11 mouse cellular contexts compared by ENCODE assay signal in the genomic region with DNA sequence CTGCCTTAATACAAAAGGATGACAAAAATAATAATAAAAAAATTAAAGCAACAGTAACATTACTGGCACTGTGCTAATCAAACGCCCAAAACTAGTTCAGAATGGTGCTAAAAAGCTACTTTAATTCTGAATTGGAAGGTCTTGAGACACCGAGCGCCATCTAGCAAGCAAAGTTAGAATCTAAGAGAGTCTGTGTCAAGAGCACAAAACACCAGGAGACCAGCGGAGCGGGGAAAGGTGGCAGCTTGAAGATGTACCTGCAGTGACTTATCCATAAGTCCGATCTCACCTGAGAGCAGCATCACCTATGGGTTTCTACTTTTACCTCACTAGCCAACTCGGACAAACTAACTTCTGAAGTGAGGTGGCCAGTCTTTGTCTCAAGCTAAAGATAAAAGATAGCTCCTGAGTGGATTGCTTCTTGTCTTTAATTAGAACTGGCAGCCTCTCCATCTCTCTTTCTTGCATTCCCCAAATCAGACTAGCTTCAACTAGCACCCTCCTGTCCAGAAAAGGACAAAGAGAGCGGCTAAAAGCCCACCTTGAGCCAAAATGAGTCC. TPM values are rescaled to one million over a fixed set of nuclear protein-coding genes. Genes with fewer than 3 reads are reported as not detected.
DNase-seq lines count a peak whose midpoint lies in the region; ATAC-seq and TF ChIP-seq lines count a peak whose summit lies in the region.
"Had no signal": no experiment of that assay in that cellular context is flagged by ENCODE, and none has a peak within 500 bp of the region (broad histone marks: within the 10 kb centered on the region; RNA-seq: fewer than 3 reads in every experiment).

No protein-coding gene starts in this region.

- no peaks in the 10 kb centered on the region for H3K9me3 ChIP-seq in liver, embryonic 12.5 days (replicated peaks)
- H3K9me3 ChIP-seq in forebrain, embryonic 15.5 days: no peaks in the 10 kb centered on the region
- H3K9me3 ChIP-seq in midbrain, embryonic 15.5 days: no peaks in the 10 kb centered on the region
- no peaks in the 10 kb centered on the region for H3K9me3 ChIP-seq in intestine, embryonic 16.5 days (ENCODE audit: control insufficient read depth, low read length)
- H3K9me3 ChIP-seq: heart, embryonic 13.5 days had no signal

- no peaks in the 10 kb centered on the region for H3K36me3 ChIP-seq in liver, adult 2 months (ENCODE audit: control insufficient read depth, insufficient read depth, low read length)
- H3K36me3 ChIP-seq in liver, embryonic 12.5 days: no peaks in the 10 kb centered on the region
- H3K36me3 ChIP-seq in forebrain, embryonic 15.5 days: no peaks in the 10 kb centered on the region
- H3K36me3 ChIP-seq in midbrain, embryonic 15.5 days (replicated peaks): no peaks in the 10 kb centered on the region
- H3K36me3 ChIP-seq in intestine, embryonic 16.5 days (ENCODE audit: control insufficient read depth, insufficient read depth, low read length): no peaks in the 10 kb centered on the region
- H3K36me3 ChIP-seq: heart, embryonic 13.5 days had no signal

- no peaks in the 10 kb centered on the region for H3K79me2 ChIP-seq in liver, adult 2 months (ENCODE audit: control insufficient read depth, insufficient read depth, low read length)

- no peak overlapping the region for H3K4me3 ChIP-seq in cerebellum, adult 2 months (replicated peaks; ENCODE audit: insufficient read depth, low read depth, low read length)
- H3K4me3 ChIP-seq in liver, adult 2 months (ENCODE audit: insufficient read depth, low read depth, low read length): no peak overlapping the region
- H3K4me3 ChIP-seq in liver, embryonic 12.5 days: no peak overlapping the region
- H3K4me3 ChIP-seq in forebrain, embryonic 15.5 days: peak overlapping the region; percentile 21
- peak overlapping the region; percentile 15; the same call in 1 of the 2 replicates for H3K4me3 ChIP-seq in midbrain, embryonic 15.5 days
- no peak overlapping the region for H3K4me3 ChIP-seq in intestine, embryonic 16.5 days (ENCODE audit: low read length)
- H3K4me3 ChIP-seq: heart, embryonic 13.5 days had no signal

- peak in 1 of 2 experiments; percentile 54 for DNase-seq in cerebellum, adult 2 months
- DNase-seq in cerebellum, adult 11-12 months: no peak
- peak; percentile 28 for DNase-seq in liver, adult 2 months (ENCODE audit: extremely low read depth, low read depth, low spot score)
- no peak for DNase-seq in adrenal gland, postnatal 14 days

- H3K4me2 ChIP-seq in liver, embryonic 12.5 days: no peak overlapping the region
- peak overlapping the region; percentile 15 for H3K4me2 ChIP-seq in forebrain, embryonic 15.5 days (replicated peaks)
- peak overlapping the region; percentile 34 for H3K4me2 ChIP-seq in midbrain, embryonic 15.5 days
- no peak overlapping the region for H3K4me2 ChIP-seq in intestine, embryonic 16.5 days (ENCODE audit: low read depth, low read length)
- H3K4me2 ChIP-seq: heart, embryonic 13.5 days; liver, embryonic 11.5 days had no signal

- TF ChIP-seq CTCF in cerebellum, adult 2 months (IDR thresholded peaks at IDR 0.05; ENCODE audit: borderline replicate concordance, insufficient read depth, low read depth, low read length): peak; percentile 30; the same call in 1 of the 2 replicates
- 0 out of 2 replicates have a peak, but pooled peaks have one; percentile 18 for TF ChIP-seq CTCF in liver, adult 2 months (IDR thresholded peaks at IDR 0.05; ENCODE audit: low read depth, low read length)

- peaks cover 1% of the 10 kb centered on the region; the same call in 1 of the 2 replicates for H3K27me3 ChIP-seq in cerebellum, adult 2 months (ENCODE audit: control insufficient read depth, insufficient read depth, low read length)
- peaks cover 13% of the 10 kb centered on the region for H3K27me3 ChIP-seq in liver, adult 2 months (ENCODE audit: control insufficient read depth, insufficient read depth, low read length)
- peaks cover 81% of the 10 kb centered on the region for H3K27me3 ChIP-seq in liver, embryonic 12.5 days (replicated peaks)
- H3K27me3 ChIP-seq in forebrain, embryonic 15.5 days: peaks cover 47% of the 10 kb centered on the region
- peaks cover 50% of the 10 kb centered on the region for H3K27me3 ChIP-seq in midbrain, embryonic 15.5 days (replicated peaks)
- H3K27me3 ChIP-seq in intestine, embryonic 16.5 days (replicated peaks; ENCODE audit: control insufficient read depth, insufficient read depth, low read length): peaks cover 55% of the 10 kb centered on the region

- H3K9ac ChIP-seq in liver, adult 2 months (ENCODE audit: low read depth, low read length): no peak overlapping the region
- H3K9ac ChIP-seq in liver, embryonic 12.5 days: no peak overlapping the region
- H3K9ac ChIP-seq in forebrain, embryonic 15.5 days (replicated peaks): peak overlapping the region; percentile 37
- H3K9ac ChIP-seq in midbrain, embryonic 15.5 days: peak overlapping the region; percentile 4; the same call in 1 of the 2 replicates
- H3K9ac ChIP-seq in intestine, embryonic 16.5 days (ENCODE audit: low read depth, low read length): no peak overlapping the region
- H3K9ac ChIP-seq: heart, embryonic 13.5 days had no signal

- no peak overlapping the region for H3K27ac ChIP-seq in cerebellum, adult 2 months (ENCODE audit: insufficient read depth, low read length)
- no peak overlapping the region for H3K27ac ChIP-seq in liver, adult 2 months (replicated peaks; ENCODE audit: insufficient read depth, low read depth, low read length)
- H3K27ac ChIP-seq in liver, embryonic 12.5 days: no peak overlapping the region
- H3K27ac ChIP-seq in forebrain, embryonic 15.5 days (replicated peaks): peak overlapping the region; percentile 82
- H3K27ac ChIP-seq in midbrain, embryonic 15.5 days: peak overlapping the region; percentile 62
- no peak overlapping the region for H3K27ac ChIP-seq in intestine, embryonic 16.5 days (ENCODE audit: low read length)
- H3K27ac ChIP-seq: heart, embryonic 13.5 days had no signal

- no peak for TF ChIP-seq POLR2A in cerebellum, adult 2 months (IDR thresholded peaks at IDR 0.05; ENCODE audit: borderline replicate concordance, insufficient read depth, low read length)
- TF ChIP-seq POLR2A in liver, adult 2 months (IDR thresholded peaks at IDR 0.05; ENCODE audit: extremely low read depth, insufficient read depth, low read length): no peak

- H3K4me1 ChIP-seq in cerebellum, adult 2 months (ENCODE audit: control insufficient read depth, insufficient read depth, low read length): no peaks in the 10 kb centered on the region
- H3K4me1 ChIP-seq in liver, adult 2 months (ENCODE audit: control insufficient read depth, insufficient read depth, low read length): no peaks in the 10 kb centered on the region
- H3K4me1 ChIP-seq in liver, embryonic 12.5 days: no peaks in the 10 kb centered on the region
- peaks cover 20% of the 10 kb centered on the region for H3K4me1 ChIP-seq in forebrain, embryonic 15.5 days
- peaks cover 16% of the 10 kb centered on the region for H3K4me1 ChIP-seq in midbrain, embryonic 15.5 days
- peaks cover 5% of the 10 kb centered on the region; the same call in 1 of the 2 replicates for H3K4me1 ChIP-seq in intestine, embryonic 16.5 days (ENCODE audit: control insufficient read depth, insufficient read depth, low read length)

- ATAC-seq in liver, embryonic 12.5 days: no peak
- peak; percentile 30 for ATAC-seq in forebrain, embryonic 15.5 days (replicated peaks)
- peak; percentile 49; the same call in 1 of the 2 replicates for ATAC-seq in midbrain, embryonic 15.5 days (replicated peaks)
- no peak for ATAC-seq in intestine, embryonic 16.5 days

- WGBS in cerebellum, adult 2 months: 15% methylated on average over 8 of the region's 8 CpGs
- WGBS in liver, adult 2 months: 5% methylated on average over 8 of the region's 8 CpGs
- 4% methylated on average over 8 of the region's 8 CpGs for WGBS in liver, embryonic 12.5 days (ENCODE audit: insufficient replicate concordance)
- WGBS in forebrain, embryonic 15.5 days: 1% methylated on average over 8 of the region's 8 CpGs
- WGBS in midbrain, embryonic 15.5 days: 2% methylated on average over 8 of the region's 8 CpGs
- 2% methylated on average over 8 of the region's 8 CpGs for WGBS in intestine, embryonic 16.5 days

RNA-seq across cellular contexts. Expression of a gene that starts 23.7 kb away (rescaled TPM):
- 71.3 and 84.5 TPM in 2 replicates for polyA plus RNA-seq in cerebellum, adult 2 months (2012; rRNA removed)
- total RNA-seq in liver, adult 2 months (2014; rRNA removed): 0.37 and 1.3 TPM in 2 replicates
- 0.80 and 2.2 TPM in 2 replicates for polyA plus RNA-seq in liver, adult 2 months (2012; rRNA removed)
- 1.5 and 1.7 TPM in 2 replicates for polyA plus RNA-seq in liver, embryonic 12.5 days (2016; fragmentation: Nextera tagmentation; extraction: Ambion mirVana)
- 77.7 and 88.5 TPM in 2 replicates for polyA plus RNA-seq in forebrain, embryonic 15.5 days (2015; fragmentation: Nextera tagmentation; extraction: Ambion mirVana)
- polyA plus RNA-seq in midbrain, embryonic 15.5 days (2015; fragmentation: Nextera tagmentation; extraction: Ambion mirVana): 58.4 and 61.2 TPM in 2 replicates
- 19.6 and 22.0 TPM in 2 replicates for total RNA-seq in adrenal gland, postnatal 14 days (2021)
- polyA plus RNA-seq in intestine, embryonic 16.5 days (2015; fragmentation: Nextera tagmentation; extraction: Ambion mirVana): 0.87 and 1.2 TPM in 2 replicates
- total RNA-seq: neutrophil, adult 5-6 weeks had no signal

Comparison
In these comparisons a context has a peak if more than half of its experiments do, and no peak if none do; other contexts are left out.
1. H3K27ac ChIP-seq: peak in forebrain, embryonic 15.5 days (single experiment) and midbrain, embryonic 15.5 days (single experiment); none in cerebellum, adult 2 months (single experiment), liver, adult 2 months (single experiment), liver, embryonic 12.5 days (single experiment) and intestine, embryonic 16.5 days (single experiment).
2. H3K4me3 ChIP-seq: peak in forebrain, embryonic 15.5 days (single experiment) and midbrain, embryonic 15.5 days (single experiment); none in cerebellum, adult 2 months (single experiment), liver, adult 2 months (single experiment), liver, embryonic 12.5 days (single experiment) and intestine, embryonic 16.5 days (single experiment).
3. H3K9ac ChIP-seq: peak in forebrain, embryonic 15.5 days (single experiment) and midbrain, embryonic 15.5 days (single experiment); none in liver, adult 2 months (single experiment), liver, embryonic 12.5 days (single experiment) and intestine, embryonic 16.5 days (single experiment).
4. ATAC-seq: peak in forebrain, embryonic 15.5 days (single experiment) and midbrain, embryonic 15.5 days (single experiment); none in liver, embryonic 12.5 days (single experiment) and intestine, embryonic 16.5 days (single experiment).
5. H3K4me2 ChIP-seq: peak in forebrain, embryonic 15.5 days (single experiment) and midbrain, embryonic 15.5 days (single experiment); none in liver, embryonic 12.5 days (single experiment) and intestine, embryonic 16.5 days (single experiment).
6. RNA of a gene that starts 23.7 kb away (polyA plus RNA-seq): 71.3 to 84.5 TPM in cerebellum, adult 2 months, 77.7 to 88.5 TPM in forebrain, embryonic 15.5 days and 58.4 to 61.2 TPM in midbrain, embryonic 15.5 days; 0.80 to 2.2 TPM in liver, adult 2 months, 1.5 to 1.7 TPM in liver, embryonic 12.5 days and 0.87 to 1.2 TPM in intestine, embryonic 16.5 days; every median in the first group is over 10 times any median in the second.